Mouse (Mus musculus) testis, postnatal 14 days (tissue): ENCODE results near the gene Olfr1206.

Experiments used
- DNase-seq: peaks from one replicate; pipeline ENCODE4 v3.0.0; 2021; ENCODE audit warnings: low spot score

The Olfr1206 gene

GRCm38 (mm10) chr2:88862931-88863330, at the start of gene Olfr1206:
TSS of gene Olfr1206 (plus strand) at chr2:88863231.
- no peak for DNase-seq

GRCm38 (mm10) chr2:88814196-88814595, 48.8 kb upstream of the Olfr1206 start, which contains the start of gene Olfr1202:
TSS of gene Olfr1202 (plus strand) at chr2:88814496.
- DNase-seq, result no peak

DNA sequence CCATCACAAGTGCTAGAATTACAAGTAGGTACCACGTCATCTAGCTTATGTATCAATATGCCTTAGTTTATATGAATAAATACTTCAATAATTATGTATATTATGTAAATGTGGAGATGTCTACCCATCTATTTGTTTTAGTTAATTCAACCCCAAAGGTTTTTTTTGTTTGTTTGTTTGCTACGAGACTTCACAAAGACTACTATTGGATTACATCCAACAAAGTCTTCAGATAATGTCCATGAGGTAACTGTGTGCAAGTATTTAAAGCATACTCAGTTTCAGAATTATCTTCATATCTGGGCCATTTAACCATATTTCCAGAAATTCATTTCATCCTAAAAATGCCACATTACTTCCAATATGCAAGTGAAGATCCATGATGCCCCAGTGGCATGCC, 33.6 kb upstream of the Olfr1206 start, which contains the start of gene Olfr1205:
TSS of gene Olfr1205 (plus strand) at position 301 of the 400 bp plus-strand sequence.
- DNase-seq, result no peak

DNA sequence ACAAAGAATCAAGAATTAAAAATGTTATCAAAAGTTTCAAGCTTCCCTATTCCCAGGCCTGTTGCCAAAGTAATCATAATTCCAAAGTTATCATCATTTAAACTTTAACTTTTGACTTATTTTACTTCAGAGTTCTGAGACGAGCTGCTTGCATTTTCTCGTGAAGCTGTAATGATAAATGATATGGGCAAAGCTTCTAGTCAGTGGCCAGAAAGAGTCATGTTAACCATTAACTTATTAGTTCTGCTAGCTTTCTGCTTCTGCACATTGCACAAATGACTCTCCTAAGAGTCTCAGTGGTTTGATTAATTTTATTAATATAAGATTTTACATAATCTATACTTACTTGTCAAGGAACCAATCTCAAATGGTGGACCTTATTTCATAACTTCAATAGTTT, 24.6 kb upstream of the Olfr1206 start:
- DNase-seq, result no peak

- DNase-seq, result no peak
Measured at GRCm38 (mm10) chr2:88848992-88849391, 14.0 kb upstream of the Olfr1206 start, which contains the start of gene Olfr1204. TSS of gene Olfr1204 (plus strand) at chr2:88849292.

- no peak for DNase-seq
Measured at GRCm38 (mm10) chr2:88902211-88902610, 39.2 kb downstream of the Olfr1206 start, which contains the start of gene Olfr1208. TSS of gene Olfr1208 (minus strand) at chr2:88902311.

DNA sequence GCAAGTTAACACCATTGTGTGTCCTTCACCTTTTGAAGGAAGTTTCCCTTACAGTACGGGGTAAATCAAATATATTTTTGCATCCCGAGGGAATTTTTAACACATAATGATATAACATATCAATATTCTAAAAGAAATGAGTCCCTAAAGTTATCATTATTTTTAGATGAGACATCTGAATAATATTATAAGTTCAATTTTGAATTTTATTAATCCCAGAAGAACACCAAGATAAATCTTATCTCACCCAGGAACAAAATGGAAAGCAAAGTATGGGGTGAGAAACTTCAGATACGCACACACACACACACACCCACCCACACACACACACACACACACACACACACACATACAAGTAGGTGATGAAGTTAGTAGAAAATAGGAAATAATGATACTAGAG, 52.0 kb downstream of the Olfr1206 start, which contains the start of gene Olfr1209:
TSS of gene Olfr1209 (minus strand) at position 101 of the 400 bp plus-strand sequence.
- no peak for DNase-seq
